Mouse (Mus musculus): ENCODE measurements at regions not wholly inside any gene's neighbourhood (a gene's known extent, or its start where the extent isn't known, plus 50 kb on each side); places are given as distances from the start of the nearest gene placed in this dataset.
"Not testable (repeated sequence)": the region's sequence is repeated elsewhere in the genome, so short reads cannot be mapped to it uniquely, and the experiment has no call there.

DNA sequence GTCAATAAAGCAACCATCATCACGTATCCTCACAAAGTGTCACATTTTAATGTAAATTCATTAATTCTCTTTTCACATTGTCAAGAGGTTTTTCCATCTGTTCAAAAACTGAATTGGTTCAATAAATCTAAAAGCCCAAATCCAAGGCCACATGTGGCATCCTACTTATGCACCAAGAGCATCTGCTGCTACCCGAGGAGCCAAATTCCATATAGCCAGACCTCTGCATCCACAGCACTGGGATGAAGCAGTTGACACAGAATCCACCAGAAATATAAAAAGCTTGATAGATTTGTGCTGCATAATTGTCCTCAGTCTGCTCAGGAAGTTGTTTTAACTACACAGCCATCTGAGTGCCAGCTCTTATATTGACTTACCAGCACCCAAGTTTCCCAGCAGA, 164.4 kb upstream of the Tram1l1 start:
- no peak for DNase-seq (ENCODE audit: low read depth, low spot score)

- no peak for DNase-seq (ENCODE audit: low read depth, low spot score)
These were observed 162.6 kb upstream of the Tram1l1 start for GRCm38 (mm10) chr3:124157858-124158655.

DNA sequence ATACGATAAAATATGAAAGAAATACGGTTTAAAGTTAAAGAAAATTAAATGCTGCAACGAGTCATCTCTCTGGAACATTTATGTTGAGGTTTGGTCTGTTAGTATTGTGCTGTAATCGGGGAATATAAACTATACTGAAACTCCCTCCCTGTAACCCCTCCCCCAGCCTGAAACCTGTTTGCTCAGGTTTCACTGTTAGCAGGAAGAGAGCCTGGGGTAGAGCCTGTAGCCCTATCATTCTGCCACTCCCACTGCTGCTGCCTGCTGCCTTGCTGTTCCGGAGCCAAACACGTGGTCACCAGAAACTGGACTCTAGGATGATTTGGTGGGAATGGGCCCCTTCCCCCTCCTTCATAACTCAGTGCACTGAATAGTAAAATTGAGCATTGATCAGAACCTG, 127.3 kb upstream of the Tram1l1 start:
- DNase-seq (ENCODE audit: low read depth, low spot score): not testable (repeated sequence)

DNA sequence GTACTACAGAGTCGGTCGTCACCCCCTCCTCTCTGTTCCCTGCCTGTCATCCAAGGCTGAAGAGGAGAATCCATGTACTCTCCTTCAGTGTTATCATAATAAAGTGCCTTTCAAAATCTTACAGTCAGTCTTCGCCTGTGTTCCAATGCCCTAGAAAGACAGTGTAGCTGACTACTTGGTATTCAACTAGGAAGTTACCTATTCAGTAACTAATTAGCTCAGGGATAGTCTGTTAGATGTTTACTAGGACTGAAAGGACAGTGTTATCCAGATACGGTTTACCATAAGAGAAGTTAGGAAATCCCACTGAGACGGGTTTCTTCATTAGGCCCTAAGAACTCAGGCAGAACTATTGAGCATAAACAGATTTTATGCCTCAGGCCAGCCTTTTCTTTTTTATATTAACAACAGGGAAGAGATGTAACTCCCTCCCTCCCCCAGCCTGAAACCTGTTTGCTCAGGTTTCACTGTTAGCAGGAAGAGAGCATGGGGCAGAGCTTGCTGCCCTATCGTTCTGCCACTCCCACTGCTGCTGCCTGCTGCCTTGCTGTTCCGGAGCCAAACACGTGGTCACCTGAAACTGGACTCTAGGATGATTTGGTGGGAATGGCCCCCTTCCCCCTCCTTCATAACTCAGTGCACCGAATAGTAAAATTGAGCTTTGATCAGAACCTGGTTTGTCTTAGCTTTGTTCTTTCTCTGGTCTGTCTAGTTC, 120.3 kb upstream of the Tram1l1 start:
- DNase-seq (ENCODE audit: low read depth, low spot score): not testable (repeated sequence)

DNA sequence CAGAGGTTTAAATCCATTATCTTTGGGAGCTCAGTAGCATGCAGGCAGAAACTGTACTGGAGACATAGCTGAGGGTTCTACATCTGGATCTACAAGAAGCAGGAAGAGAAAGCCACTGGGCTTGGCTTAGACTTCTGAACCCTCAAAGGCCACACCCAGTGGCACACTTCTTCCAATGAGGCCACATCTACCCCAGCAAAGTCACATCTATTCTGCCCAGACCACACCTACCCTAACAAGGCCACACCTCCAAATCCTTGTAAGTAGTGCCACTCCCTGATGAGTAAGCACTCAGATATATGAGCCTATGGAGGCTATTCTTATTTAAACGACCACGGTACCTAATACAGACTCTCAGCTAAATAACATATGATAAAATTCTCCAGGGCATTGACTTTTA, 103.5 kb upstream of the Tram1l1 start:
- no peak for DNase-seq (ENCODE audit: low read depth, low spot score)

DNA sequence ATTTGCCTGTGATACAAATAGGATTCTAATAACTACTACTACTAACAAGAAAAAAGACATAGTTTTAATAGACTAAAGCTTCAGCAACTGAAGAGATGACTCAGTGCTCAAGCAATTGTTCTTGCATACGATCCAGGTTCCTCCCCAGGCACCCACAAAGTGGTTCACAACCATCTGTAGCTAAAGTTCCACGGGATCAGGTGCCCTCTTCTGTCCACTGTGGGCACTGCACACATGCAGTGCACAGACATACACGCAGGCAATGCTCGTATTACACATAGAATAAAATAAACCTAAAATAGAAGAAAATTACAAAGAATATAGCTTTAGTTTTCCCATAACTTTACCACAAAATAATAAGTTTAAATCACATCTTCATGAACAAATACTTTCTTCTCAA, 94.7 kb upstream of the Tram1l1 start:
- DNase-seq (ENCODE audit: low read depth, low spot score): no peak

DNA sequence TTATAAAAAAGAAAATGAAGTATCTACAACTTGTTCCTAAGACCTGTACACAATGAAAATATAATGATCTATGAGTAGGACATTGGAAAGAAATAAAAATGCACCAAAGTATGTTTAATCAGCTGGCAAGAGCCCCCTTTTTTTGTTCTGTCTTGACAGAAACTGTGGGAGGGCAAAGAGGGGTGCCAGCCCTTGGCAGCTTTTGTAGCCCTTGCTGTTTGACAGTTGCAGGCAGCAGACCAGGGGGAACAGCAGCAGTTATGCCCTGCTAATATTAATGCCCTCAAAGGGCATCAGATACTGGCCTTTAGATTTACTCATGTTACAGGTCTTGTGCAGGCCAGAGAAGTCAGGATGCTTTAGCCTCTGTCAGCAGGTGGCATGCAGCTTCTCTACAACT, 93.0 kb upstream of the Tram1l1 start:
- no peak for DNase-seq (ENCODE audit: low read depth, low spot score)

DNA sequence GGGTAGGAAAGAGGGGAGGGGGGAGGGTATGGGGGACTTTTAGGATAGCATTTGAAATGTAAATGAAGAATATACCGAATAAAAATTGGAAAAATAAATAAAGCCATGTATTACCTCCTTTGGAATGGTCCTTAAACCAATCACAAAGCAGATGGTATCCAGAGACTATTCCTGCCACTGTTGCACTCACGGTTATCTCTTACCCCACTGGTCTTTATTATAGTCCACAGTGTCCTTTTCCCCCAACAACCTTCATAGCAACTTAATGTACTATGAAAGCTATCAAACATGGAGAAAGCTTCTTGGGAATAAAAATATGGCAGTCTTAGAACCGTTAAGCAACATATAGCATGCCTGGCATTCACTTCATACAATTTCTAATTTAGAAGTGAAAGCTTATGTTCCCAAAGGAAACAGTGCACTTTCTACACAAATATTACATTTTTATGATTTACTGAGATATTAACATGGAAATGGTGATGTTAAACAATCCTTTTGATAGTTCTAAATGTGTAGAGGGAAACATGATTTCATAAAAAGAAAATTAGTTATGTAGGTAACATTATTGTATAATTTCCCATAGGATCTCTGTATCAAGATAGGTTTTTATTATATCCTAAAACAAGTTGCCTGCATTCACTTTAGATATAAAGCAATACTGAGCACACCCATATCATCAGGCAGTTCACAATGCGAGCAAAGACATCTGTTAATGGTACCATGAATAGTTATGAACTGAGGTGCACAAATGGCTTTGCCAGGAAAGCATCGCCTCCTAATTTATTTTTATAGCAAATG, 79.5 kb upstream of the Tram1l1 start:
- no peak for DNase-seq (ENCODE audit: low read depth, low spot score)

DNA sequence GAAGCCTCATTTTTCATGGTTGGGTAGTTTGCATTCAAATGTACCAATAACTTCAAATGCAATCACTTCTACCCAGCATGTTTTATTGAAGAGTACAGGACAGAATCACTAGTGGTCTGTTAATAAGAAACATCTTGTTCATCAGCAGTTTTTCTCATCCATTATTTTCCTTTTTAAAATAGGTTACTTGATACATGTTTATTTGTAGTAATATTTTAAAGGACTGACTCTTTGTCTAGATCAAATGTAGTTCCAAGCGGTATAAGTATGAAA, 79.0 kb upstream of the Tram1l1 start:
- no peak for DNase-seq (ENCODE audit: low read depth, low spot score)

DNA sequence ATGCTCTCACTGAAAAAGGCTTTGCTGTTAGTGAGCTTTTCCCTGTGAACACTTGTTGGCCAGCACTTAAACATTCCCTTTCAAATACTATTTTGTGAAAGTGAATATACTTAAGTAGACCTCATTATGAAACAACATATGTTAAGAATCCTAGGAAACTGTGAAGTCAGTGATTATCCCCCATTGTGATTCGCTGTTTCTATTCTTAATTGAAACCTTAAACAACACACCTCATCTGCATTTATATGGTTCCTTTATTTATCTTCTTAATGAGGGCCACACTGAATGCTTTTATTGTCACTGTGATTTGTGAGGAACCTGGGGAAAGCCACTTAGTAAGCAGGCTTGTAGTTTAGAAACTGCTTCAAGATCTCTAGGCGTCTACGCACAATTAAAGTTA, 58.5 kb upstream of the Tram1l1 start:
- no peak for DNase-seq (ENCODE audit: low read depth, low spot score)

- peak; percentile 16 for DNase-seq (ENCODE audit: low read depth, low spot score)
These were observed 53.8 kb upstream of the Tram1l1 start for GRCm38 (mm10) chr3:124266821-124267220.

DNA sequence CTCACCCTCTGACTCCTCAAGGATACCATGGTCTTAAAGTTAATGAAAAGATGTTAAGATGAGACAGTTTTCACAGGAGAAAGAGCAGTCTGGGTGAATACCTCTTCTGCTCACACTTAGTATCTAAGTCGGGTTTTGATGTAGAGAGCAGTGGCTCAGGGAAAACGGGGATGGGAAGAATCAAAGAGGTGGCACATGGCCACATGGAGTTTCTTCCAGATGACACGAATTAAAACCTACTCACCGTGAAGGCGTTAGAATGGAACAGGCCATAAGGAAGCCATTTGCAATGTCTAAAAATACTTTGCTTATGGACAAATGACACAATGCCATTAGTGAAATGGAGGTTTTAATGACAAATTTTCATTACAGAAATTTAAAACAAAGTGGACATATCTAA, 50.1 kb upstream of the Tram1l1 start:
- DNase-seq (ENCODE audit: low read depth, low spot score): no peak

Measured in retina, postnatal 7 days (tissue).